Mouse (Mus musculus): ENCODE measurements around the gene Acsl5. TPM values are rescaled to one million over a fixed set of nuclear protein-coding genes. Genes with fewer than 3 reads are reported as not detected.

Gene Acsl5
- total RNA-seq (2021) = 1 to 10 TPM; 7.4 to 9.3 TPM
- long read RNA-seq, experiment 1, full-length matches to known transcripts = 6 of 10 reads
- long read RNA-seq, experiment 1, partial matches to known transcripts = 4 of 10 reads
- long read RNA-seq, experiment 1, other reads (novel, unspliced or antisense) = 0 of 10 reads
- long read RNA-seq, experiment 2, full-length matches to known transcripts = 5 of 9 reads
- long read RNA-seq, experiment 2, partial matches to known transcripts = 4 of 9 reads
- long read RNA-seq, experiment 2, other reads (novel, unspliced or antisense) = 0 of 9 reads

DNA sequence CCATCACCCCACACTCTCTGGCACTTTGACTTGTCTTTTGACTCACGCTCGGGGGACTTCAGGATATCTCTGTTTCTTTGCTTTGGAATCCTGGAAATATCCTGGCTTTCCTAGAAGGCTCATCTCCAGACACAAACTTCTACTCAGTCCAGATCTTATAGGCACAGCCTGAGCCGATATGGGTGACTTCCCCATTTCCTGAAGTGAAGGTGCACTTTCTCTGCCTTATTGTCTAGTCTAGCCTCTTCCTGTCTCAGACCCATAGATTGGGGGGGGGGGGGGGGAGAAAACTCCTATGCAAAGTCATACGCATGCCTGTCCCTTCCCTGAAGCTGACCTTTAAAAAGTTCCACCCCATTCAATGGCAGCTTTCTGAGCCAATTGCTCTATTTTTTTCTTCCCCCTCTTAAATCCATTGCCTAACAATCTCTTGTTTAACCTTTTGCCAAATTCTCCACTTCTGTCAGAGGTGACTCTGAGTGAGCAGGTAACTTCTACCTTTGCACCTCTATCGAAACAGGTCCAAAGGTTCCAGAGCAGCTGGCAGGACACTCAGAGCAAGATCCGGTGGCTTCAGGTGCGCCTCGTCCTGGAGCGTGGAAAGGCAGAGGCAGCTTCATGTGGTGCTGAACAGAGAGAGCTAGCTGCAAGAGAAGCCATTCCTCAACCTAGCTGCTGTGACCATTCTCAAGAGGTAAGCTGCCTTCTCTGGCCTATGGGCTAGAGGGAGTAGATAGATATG lies at the start of gene Acsl5:
Acsl5 (plus strand) TSS at position 556 of the 742 bp plus-strand sequence.
- intact Hi-C loops (cut with DNase I; ENCODE audit: low total_unique reads) = no loop called here
- DNase-seq = no peak

DNA sequence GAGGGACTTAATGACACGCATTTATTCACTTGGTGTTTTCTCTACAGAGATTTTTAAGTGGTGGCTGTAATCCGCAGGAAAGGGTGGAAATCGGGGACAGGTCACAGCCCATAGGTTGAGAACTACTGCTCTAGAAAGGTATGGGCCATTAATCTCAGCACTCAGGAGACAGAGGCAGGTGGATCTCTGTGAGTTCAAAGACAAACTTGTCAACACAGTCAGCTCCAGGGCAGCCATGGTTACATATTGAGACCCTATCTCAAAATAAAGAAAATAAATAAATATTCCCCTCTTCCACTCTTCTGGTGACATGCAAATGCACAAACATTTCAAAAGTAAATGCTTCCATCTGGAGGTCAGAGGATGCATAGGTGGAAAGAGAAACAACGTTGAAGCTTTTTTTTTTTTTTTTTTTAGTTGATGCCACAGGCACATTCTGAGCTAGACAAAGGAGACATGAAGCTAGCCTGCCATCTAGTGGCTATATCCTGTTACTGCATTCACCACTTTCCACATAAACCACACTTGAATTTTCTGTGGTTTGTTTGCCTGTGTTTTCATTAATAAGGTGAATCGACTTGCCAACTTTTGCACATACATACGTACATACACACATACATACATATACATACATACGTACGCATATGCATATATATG lies 45.1 kb upstream of the Acsl5 start:
- intact Hi-C loops (cut with DNase I; ENCODE audit: low total_unique reads) = no loop called here
- no peak for DNase-seq

GRCm38 (mm10) chr19:55207205-55207604 lies 44.5 kb upstream of the Acsl5 start:
- DNase-seq = no peak
- intact Hi-C loops (cut with DNase I; ENCODE audit: low total_unique reads) = no loop called here

- no peak for DNase-seq
- intact Hi-C loops (cut with DNase I; ENCODE audit: low total_unique reads) = no loop called here
Observed at GRCm38 (mm10) chr19:55207746-55208538, 43.8 kb upstream of the Acsl5 start.

DNA sequence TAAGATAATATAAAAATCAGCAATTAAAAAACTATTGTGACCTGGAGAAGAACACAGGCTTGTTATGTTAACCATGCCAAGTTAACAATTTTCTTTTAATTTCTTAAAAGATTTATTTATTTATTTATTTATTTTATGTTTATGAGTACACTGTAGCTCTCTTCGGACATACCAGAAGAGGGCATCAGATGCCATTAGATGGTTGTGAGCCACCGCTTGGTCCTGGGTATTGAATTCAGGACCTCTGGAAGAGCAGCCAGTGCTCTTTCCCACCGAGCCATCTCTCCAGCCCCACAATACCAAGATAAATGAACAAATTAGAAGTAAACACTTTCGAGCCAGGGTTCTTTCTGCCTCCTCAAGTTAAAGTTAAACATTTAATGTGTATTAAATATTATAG lies 43.1 kb upstream of the Acsl5 start:
- DNase-seq = no peak

GRCm38 (mm10) chr19:55209084-55209483 lies 42.7 kb upstream of the Acsl5 start:
- intact Hi-C loops (cut with DNase I; ENCODE audit: low total_unique reads) = no loop called here

More for the DNA sequence above, 43.1 kb upstream of the Acsl5 start:
- intact Hi-C loops (cut with DNase I; ENCODE audit: low total_unique reads) = no loop called here

DNA sequence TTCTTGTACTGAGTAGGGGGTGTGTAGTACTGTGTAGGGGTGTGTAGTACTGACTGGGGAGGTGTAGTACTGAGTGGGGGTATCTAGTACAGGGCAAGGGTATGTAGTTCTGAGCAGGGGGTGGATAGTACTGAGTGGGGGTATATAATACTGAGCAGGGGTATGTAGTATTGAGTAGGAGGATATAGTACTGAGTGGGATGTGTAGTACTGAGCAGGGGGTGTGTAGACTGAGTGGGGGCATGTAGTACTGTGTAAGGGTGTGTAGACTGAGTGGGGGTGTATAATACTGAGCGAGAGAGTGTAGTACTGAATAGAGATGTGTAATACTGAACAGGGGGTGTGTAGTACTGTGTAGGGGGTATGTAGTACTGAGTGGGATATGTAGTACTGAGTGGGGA lies 40.0 kb upstream of the Acsl5 start:
- intact Hi-C loops (cut with DNase I; ENCODE audit: low total_unique reads) = no loop called here
- DNase-seq = no peak

More at GRCm38 (mm10) chr19:55209084-55209483, 42.7 kb upstream of the Acsl5 start:
- DNase-seq = no peak

- no peak for DNase-seq
- intact Hi-C loops (cut with DNase I; ENCODE audit: low total_unique reads) = no loop called here
Observed at GRCm38 (mm10) chr19:55213617-55214340, 38.0 kb upstream of the Acsl5 start.

DNA sequence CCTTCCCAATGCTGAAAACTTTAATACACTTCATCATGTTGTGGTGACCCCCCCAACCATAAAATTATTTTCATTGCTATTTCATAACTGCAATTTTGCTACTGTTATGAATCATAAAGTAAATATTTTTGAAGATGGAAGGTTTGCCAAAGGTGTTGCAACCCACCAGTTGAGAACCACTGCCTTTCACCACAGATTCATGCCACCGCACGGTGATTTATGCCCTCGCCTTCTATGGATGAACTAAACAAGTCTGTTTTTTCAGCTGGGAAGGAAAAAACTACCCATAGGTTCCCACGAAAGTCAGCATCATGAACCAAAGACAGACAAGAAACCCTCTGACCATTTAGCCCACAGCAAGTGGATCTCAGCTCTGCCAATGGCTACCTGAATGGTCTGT lies 34.9 kb upstream of the Acsl5 start:
- DNase-seq = no peak
- intact Hi-C loops (cut with DNase I; ENCODE audit: low total_unique reads) = no loop called here

GRCm38 (mm10) chr19:55217365-55217764 lies 34.4 kb upstream of the Acsl5 start:
- intact Hi-C loops (cut with DNase I; ENCODE audit: low total_unique reads) = no loop called here

DNA sequence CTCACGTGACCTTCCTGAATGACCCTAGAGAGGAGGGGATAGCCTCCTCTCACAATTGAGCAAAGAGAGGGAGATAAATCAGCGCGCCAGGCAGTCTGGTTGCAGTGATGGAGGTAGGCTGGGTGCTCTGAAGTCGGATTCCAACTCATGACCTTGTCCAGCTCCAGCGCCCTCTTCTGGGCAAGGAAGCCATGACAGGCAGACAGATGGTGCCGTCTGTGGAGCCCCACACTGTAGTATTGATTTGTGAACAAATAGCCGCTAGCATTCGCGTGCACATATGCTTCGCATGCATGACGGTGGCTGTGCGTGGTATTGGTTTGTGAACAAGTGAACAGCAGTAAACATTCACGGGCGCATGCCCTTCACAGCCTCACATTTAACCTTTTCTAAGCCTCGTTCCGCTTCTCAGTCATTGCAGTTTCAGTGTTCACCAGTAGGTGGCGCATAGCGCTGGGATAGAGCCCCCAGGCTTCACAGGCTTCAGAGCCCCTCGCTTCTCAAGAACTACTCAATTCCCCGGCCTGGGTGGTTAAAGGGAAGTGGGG lies 33.5 kb upstream of the Acsl5 start:
- intact Hi-C loops (cut with DNase I; ENCODE audit: low total_unique reads) = loop anchor here (2.0 kb wide), 1 partner anchor 87 kb away; no protein-coding TSS in a partner anchor
- DNase-seq = peak; percentile 73

More at GRCm38 (mm10) chr19:55217365-55217764, 34.4 kb upstream of the Acsl5 start:
- DNase-seq = no peak

DNA sequence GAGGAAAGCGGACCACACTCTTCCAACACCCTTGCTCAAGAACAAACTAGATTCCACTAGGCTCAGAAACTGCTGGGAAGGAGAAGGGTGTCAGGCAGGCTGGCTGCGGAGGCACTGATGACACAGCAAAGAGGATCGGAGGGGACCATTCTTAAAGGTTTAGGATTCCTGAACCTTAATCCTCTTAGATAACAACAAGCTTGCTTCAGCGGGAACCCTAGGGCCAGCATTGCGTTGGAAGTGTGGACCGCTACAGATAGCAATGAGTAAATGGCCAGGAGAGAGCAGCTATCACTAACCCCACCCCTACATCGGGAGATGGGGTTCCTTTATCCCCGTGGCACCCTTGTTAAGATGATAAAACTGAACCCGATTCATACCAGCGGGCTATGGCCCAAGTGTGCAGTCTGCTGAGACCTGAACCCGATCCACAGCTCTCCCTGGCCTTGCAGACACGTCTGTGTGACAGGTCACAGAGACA lies 33.0 kb upstream of the Acsl5 start:
- intact Hi-C loops (cut with DNase I; ENCODE audit: low total_unique reads) = loop anchor here (2.0 kb wide), 1 partner anchor 86 kb away; no protein-coding TSS in a partner anchor
- no peak for DNase-seq

- intact Hi-C loops (cut with DNase I; ENCODE audit: low total_unique reads) = loop anchor here (2.0 kb wide), 1 partner anchor 85 kb away; no protein-coding TSS in a partner anchor
- no peak for DNase-seq
Observed at GRCm38 (mm10) chr19:55219359-55219758, 32.4 kb upstream of the Acsl5 start.

DNA sequence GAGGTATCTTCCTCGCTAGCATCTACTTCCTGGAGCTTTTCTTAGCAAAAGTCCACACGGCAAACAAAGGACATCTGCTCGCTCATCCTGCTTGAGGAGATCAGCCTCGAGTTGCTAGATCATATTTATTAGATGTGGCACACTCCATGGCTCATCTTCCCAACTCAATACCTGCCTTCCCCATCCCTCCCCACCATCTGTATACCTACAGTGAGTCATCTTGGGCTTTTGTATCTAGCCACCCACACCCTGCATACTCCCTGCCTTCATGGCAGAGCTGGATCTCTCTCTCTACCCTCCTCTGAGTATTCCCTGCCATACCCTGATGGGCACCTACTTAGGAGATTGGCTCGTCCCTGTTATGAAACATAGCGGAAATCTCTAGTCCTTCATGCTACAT lies 30.5 kb upstream of the Acsl5 start:
- DNase-seq = no peak
- intact Hi-C loops (cut with DNase I; ENCODE audit: low total_unique reads) = no loop called here

DNA sequence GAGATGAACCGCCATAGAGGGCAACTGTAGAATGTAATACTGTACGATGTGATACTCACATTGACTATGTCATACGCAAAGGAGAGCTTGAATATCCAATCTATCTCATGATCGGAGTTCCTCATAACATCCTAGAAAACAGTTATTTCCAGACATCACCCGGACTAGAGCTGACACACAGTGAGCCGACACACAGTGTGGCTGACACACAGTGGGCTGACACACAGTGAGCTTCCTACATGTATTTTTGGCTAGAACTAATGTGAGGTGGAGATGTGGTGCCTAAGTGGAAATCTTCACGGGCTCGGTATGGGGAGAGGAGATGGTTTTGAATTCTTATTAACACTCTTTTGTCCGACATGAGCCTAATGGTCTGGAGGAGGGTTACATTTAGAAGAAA lies 29.5 kb upstream of the Acsl5 start:
- intact Hi-C loops (cut with DNase I; ENCODE audit: low total_unique reads) = no loop called here
- DNase-seq = no peak

DNA sequence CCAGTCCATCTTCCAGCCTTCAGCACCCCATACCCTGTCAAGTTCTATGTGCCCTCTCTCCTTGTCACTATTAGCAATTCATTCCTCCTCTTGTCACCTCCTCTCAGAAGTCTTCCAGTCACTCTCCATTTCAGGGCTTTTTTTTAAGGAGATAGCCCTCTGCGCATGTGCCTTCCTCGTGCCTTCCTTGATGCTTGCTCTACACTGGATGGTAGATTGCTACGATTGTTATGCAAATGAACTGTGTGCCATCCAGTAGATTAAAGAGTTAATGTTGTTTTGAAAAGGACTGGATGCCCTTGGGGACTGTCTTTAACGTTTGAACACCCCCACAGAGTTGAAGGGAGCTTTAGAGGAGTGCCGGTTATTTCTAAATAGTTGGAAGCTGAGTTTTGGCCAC lies 25.1 kb upstream of the Acsl5 start:
- no peak for DNase-seq
- intact Hi-C loops (cut with DNase I; ENCODE audit: low total_unique reads) = no loop called here

DNA sequence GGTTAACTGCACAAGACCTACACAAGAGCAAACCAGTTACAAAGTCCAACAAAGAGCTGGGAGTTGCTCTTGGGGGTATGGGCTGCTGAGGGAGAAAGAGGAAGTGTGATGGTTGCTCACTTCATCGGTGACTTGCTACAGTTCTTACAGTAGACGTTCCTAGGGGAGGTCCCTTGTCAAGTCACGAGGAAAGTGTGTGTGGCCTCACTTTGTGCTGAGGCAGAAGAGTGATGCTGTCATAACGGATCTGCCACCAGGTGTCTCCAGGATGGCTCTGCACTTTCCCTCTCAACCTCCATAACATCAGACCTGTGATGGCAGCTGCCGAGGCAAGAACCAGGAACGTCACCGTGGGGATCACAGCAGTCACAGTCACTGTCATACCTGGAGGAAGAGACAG lies 24.6 kb upstream of the Acsl5 start:
- intact Hi-C loops (cut with DNase I; ENCODE audit: low total_unique reads) = no loop called here
- no peak for DNase-seq

DNA sequence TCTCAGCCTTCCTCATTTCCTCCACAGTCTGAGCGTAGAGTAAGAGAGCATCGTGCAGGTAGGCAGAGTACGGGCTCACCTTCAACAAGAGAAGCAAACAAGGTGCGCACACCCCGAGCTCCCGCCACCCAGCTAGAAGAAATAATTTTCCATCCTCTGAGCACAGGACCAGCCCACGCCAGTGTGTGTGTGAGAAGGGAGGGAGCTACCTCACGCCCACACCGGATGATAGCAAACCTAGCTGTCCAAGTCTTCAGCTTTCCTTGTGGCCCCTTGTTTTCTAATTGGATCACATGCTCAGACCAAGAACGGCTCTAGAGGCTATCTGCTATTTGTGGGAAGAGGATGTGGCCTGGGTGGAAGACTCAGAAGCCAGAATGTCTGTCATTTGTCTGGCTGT lies 20.7 kb upstream of the Acsl5 start:
- intact Hi-C loops (cut with DNase I; ENCODE audit: low total_unique reads) = no loop called here

GRCm38 (mm10) chr19:55232136-55232535 lies 19.6 kb upstream of the Acsl5 start:
- DNase-seq = peak; percentile 8

More for the DNA sequence above, 20.7 kb upstream of the Acsl5 start:
- no peak for DNase-seq

More at GRCm38 (mm10) chr19:55232136-55232535, 19.6 kb upstream of the Acsl5 start:
- intact Hi-C loops (cut with DNase I; ENCODE audit: low total_unique reads) = no loop called here
